Mouse (Mus musculus): ENCODE measurements around the gene Mxra8. TPM values are rescaled to one million over a fixed set of nuclear protein-coding genes. Genes with fewer than 3 reads are reported as not detected.
A peak's percentile ranks its signal among the peaks of the same experiment; 100 is the strongest.

The Mxra8 gene
- polyA plus RNA-seq, 1 experiment from 2014 or later = 137 TPM

DNA sequence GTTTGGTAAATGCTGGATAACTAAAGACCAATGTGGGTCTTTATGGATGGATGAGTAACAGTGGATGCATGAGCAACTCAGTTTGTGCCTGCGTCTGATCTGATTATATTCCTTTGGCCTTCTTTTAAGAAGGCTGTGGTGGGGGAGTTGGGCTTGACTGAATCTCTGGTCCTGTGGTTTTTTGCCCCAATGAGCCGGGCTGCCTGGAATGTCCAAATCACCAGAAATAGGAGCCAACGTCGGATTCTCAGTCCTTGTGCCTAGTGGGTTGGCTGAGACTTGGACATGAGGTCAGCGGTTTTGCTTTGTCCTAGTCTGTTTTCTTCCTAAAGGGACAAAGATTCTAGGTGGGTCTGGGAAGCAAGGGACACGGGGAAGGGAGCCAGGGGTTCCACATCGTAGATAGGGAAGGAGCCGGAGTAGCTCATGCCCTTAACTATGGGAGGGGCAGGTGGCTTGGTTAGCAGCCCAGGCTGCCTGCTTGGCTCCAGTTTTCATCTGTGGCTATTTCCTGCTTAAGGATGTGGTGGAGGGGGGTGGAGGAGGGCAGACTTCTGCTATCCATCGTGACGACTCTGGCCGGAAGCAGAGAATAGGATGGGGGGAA lies 2.0 kb upstream of the Mxra8 start:
- 64% methylated on average over 11 of the region's 11 CpGs for WGBS
- Histone ChIP-seq H3K36me3 (peaks cover 11% of the 10 kb centered on the region), H3K27me3 (no peaks in the 10 kb centered on the region), H3K4me1 (peaks cover 65% of the 10 kb centered on the region), H3K4me3 (replicated peaks) (no peak overlapping the region), H3K27ac (replicated peaks) (peak overlapping the region; percentile 89), H3K9ac (no peak overlapping the region), H3K9me3 (replicated peaks) (no peaks in the 10 kb centered on the region), H3K4me2 (replicated peaks) (peak overlapping the region; percentile 22; the same call in 1 of the 2 replicates)
- ATAC-seq (ENCODE audit: insufficient number of reproducible peaks, low FRiP score, low TSS enrichment, low read depth) = no peak

GRCm38 (mm10) chr4:155838187-155839153 lies 1.0 kb upstream of the Mxra8 start:
- H3K4me1 ChIP-seq = peaks cover 56% of the 10 kb centered on the region

GRCm38 (mm10) chr4:155840076-155841002 lies 859 bp downstream of the Mxra8 start:
- H3K27ac ChIP-seq (replicated peaks) = peak overlapping the region; percentile 89
- peak overlapping the region; percentile 51 for H3K9ac ChIP-seq
- no peak for ATAC-seq (ENCODE audit: insufficient number of reproducible peaks, low FRiP score, low TSS enrichment, low read depth)
- no peaks in the 10 kb centered on the region for H3K27me3 ChIP-seq
- peaks cover 46% of the 10 kb centered on the region for H3K4me1 ChIP-seq
- H3K9me3 ChIP-seq (replicated peaks) = no peaks in the 10 kb centered on the region
- WGBS = 11% methylated on average over 8 of the region's 8 CpGs
- peaks cover 17% of the 10 kb centered on the region for H3K36me3 ChIP-seq
- H3K4me3 ChIP-seq (replicated peaks) = peak overlapping the region; percentile 55
- H3K4me2 ChIP-seq (replicated peaks) = peak overlapping the region; percentile 91

More at GRCm38 (mm10) chr4:155838187-155839153, 1.0 kb upstream of the Mxra8 start:
- Histone ChIP-seq H3K9ac (no peak overlapping the region), H3K36me3 (peaks cover 12% of the 10 kb centered on the region), H3K9me3 (replicated peaks) (no peaks in the 10 kb centered on the region), H3K27me3 (no peaks in the 10 kb centered on the region), H3K4me2 (replicated peaks) (peak overlapping the region; percentile 91), H3K4me3 (replicated peaks) (peak overlapping the region; percentile 11; the same call in 1 of the 2 replicates), H3K27ac (replicated peaks) (peak overlapping the region; percentile 89)
- peak; percentile 30; the same call in 1 of the 2 replicates for ATAC-seq (ENCODE audit: insufficient number of reproducible peaks, low FRiP score, low TSS enrichment, low read depth)
- WGBS = 51% methylated on average over 8 of the region's 8 CpGs

DNA sequence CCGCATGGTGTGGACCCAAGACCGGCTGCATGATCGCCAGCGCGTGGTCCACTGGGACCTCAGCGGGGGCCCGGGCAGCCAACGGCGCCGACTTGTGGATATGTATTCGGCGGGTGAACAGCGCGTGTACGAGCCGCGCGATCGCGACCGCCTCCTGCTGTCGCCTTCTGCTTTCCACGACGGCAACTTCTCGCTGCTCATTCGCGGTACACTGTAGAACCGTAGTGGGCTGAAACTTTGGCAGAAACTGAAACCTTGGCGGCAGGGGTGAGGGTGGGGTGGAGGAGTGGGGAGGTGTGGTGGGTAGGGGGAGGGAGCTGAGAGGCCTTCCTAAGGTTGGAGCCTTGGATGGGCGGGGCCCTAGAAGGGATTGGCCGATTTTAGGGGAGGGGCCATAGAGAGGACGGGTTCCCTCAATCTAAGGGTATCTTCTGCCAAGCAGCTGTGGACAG lies 1.5 kb downstream of the Mxra8 start:
- under 1% methylated on average over 32 of the region's 32 CpGs for WGBS
- peak; percentile 65 for ATAC-seq (ENCODE audit: insufficient number of reproducible peaks, low FRiP score, low TSS enrichment, low read depth)
- peak overlapping the region; percentile 51 for H3K9ac ChIP-seq
- H3K9me3 ChIP-seq (replicated peaks) = no peaks in the 10 kb centered on the region
- H3K27me3 ChIP-seq = no peaks in the 10 kb centered on the region
- peaks cover 46% of the 10 kb centered on the region for H3K4me1 ChIP-seq
- peak overlapping the region; percentile 91 for H3K4me2 ChIP-seq (replicated peaks)
- peak overlapping the region; percentile 89 for H3K27ac ChIP-seq (replicated peaks)
- peak overlapping the region; percentile 55 for H3K4me3 ChIP-seq (replicated peaks)
- H3K36me3 ChIP-seq = peaks cover 17% of the 10 kb centered on the region

GRCm38 (mm10) chr4:155841651-155842270 lies 2.3 kb downstream of the Mxra8 start:
- Histone ChIP-seq H3K4me1 (peaks cover 49% of the 10 kb centered on the region), H3K36me3 (peaks cover 17% of the 10 kb centered on the region), H3K27me3 (no peaks in the 10 kb centered on the region), H3K4me2 (replicated peaks) (peak overlapping the region; percentile 91), H3K4me3 (replicated peaks) (peak overlapping the region; percentile 55), H3K9ac (no peak overlapping the region), H3K9me3 (replicated peaks) (no peaks in the 10 kb centered on the region), H3K27ac (replicated peaks) (no peak overlapping the region)
- ATAC-seq (ENCODE audit: insufficient number of reproducible peaks, low FRiP score, low TSS enrichment, low read depth) = no peak
- 41% methylated on average over 38 of the region's 38 CpGs for WGBS

DNA sequence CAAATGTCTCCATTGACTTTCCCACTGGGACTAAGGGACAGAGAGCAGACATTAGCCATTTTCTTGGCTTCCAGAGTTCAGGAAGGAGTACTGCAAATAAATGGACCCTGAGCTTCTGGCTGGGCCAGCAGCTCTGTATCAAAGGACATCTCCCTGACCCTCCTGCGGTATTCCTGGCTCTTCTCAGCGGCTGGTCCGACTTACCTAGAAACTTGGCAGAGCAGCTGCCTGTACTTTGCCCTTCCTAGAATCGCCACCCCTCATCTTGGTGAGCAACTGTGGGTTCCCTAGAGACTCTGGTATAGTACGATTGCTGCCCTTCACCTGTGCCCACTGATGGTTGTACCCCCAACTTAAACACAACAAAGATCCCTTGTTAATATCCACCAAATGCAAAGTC lies 3.8 kb downstream of the Mxra8 start:
- peaks cover 17% of the 10 kb centered on the region for H3K36me3 ChIP-seq
- no peaks in the 10 kb centered on the region for H3K9me3 ChIP-seq (replicated peaks)
- H3K4me1 ChIP-seq = peaks cover 45% of the 10 kb centered on the region
- no peak overlapping the region for H3K9ac ChIP-seq
- H3K4me3 ChIP-seq (replicated peaks) = no peak overlapping the region
- no peak for ATAC-seq (ENCODE audit: insufficient number of reproducible peaks, low FRiP score, low TSS enrichment, low read depth)
- no peak overlapping the region for H3K4me2 ChIP-seq (replicated peaks)
- H3K27me3 ChIP-seq = no peaks in the 10 kb centered on the region
- WGBS = 93% methylated on average over 5 of the region's 5 CpGs
- no peak overlapping the region for H3K27ac ChIP-seq (replicated peaks)

GRCm38 (mm10) chr4:155846871-155847578 lies 7.5 kb downstream of the Mxra8 start, which contains the start of gene Dvl1:
TSS of gene Dvl1 (plus strand) at chr4:155847402.
- no peaks in the 10 kb centered on the region for H3K9me3 ChIP-seq (replicated peaks)
- ATAC-seq (ENCODE audit: insufficient number of reproducible peaks, low FRiP score, low TSS enrichment, low read depth) = peak; percentile 89
- WGBS = 3% methylated on average over 48 of the region's 65 CpGs
- peak within 1 kb of the TSS; percentile 93 for H3K4me2 ChIP-seq (replicated peaks)
- H3K27ac ChIP-seq (replicated peaks) = peak within 1 kb of the TSS; percentile 79
- H3K27me3 ChIP-seq = no peaks in the 10 kb centered on the region
- peak within 1 kb of the TSS; percentile 84 for H3K4me3 ChIP-seq (replicated peaks)
- peaks cover 32% of the 10 kb centered on the region for H3K4me1 ChIP-seq
- H3K36me3 ChIP-seq = peaks cover 17% of the 10 kb centered on the region
- peak within 1 kb of the TSS; percentile 84 for H3K9ac ChIP-seq

- H3K36me3 ChIP-seq = peaks cover 12% of the 10 kb centered on the region
- no peaks in the 10 kb centered on the region for H3K9me3 ChIP-seq (replicated peaks)
- H3K4me3 ChIP-seq (replicated peaks) = peak overlapping the region; percentile 84
- no peaks in the 10 kb centered on the region for H3K27me3 ChIP-seq
- H3K4me1 ChIP-seq = peaks cover 32% of the 10 kb centered on the region
- 1% methylated on average over 62 of the region's 69 CpGs for WGBS
- peak overlapping the region; percentile 93 for H3K4me2 ChIP-seq (replicated peaks)
- peak; percentile 5; the same call in 1 of the 2 replicates for ATAC-seq (ENCODE audit: insufficient number of reproducible peaks, low FRiP score, low TSS enrichment, low read depth)
- H3K27ac ChIP-seq (replicated peaks) = peak overlapping the region; percentile 48
- H3K9ac ChIP-seq = peak overlapping the region; percentile 84
Measured at GRCm38 (mm10) chr4:155847591-155848352, 8.3 kb downstream of the Mxra8 start.

DNA sequence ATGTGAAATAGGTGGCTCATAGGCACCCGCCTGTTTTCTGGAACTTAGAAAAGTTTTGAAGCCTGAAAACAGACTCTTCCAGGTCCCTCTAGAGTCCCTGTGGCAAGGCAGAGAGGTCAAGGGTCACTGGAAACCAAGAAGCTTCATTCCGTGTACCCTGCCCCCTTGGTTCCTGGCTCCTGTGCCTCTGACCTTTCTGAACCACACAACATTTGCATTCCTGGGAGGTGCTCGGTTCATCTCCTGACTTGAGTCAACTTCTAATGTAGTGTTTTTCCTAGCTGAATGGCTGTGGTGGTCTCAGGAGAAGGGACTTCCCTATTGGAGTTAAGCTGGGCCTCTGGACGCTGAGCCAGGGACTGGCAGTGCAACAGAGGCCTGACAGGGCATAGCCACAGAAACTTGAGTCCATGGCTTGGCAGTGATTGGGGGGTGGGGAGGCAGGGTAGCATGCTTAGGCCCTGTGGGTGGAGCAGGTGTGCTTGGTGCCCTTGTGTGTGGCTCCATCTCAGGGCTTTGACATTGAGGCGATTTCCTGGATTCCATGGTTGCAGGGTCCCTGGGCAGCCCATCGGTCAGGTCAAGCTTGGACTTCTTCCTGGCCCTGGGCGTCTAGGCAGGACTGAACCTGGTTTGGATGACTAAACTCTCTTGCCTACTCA lies 9.1 kb downstream of the Mxra8 start:
- Histone ChIP-seq H3K4me3 (replicated peaks) (peak overlapping the region; percentile 84), H3K36me3 (peaks cover 10% of the 10 kb centered on the region), H3K9ac (peak overlapping the region; percentile 84; the same call in 1 of the 2 replicates), H3K27me3 (no peaks in the 10 kb centered on the region), H3K4me2 (replicated peaks) (peak overlapping the region; percentile 93), H3K4me1 (peaks cover 32% of the 10 kb centered on the region), H3K9me3 (replicated peaks) (no peaks in the 10 kb centered on the region), H3K27ac (replicated peaks) (no peak overlapping the region)
- WGBS = 58% methylated on average over 7 of the region's 7 CpGs
- no peak for ATAC-seq (ENCODE audit: insufficient number of reproducible peaks, low FRiP score, low TSS enrichment, low read depth)

Measured in embryonic facial prominence, embryonic 15.5 days (tissue).